Mouse (Mus musculus) mouse embryonic stem cell (cell line): ENCODE measurements around the gene Zzz3.

ENCODE experiments used
- in situ Hi-C, 2 experiments: fragments of 300-500 bp; cut with MboI; formaldehyde crosslinking; loops; 1 replicate in 1 of 2; 3 replicates in 1 of 2; pipeline ENCODE4 v1.14.3; 2019 to 2020; ENCODE audit warnings: low sequenced_read_pairs in 2 of 2, low pct_unique_long_range_greater_than_20kb in 1 of 2, mixed read lengths in 1 of 2; ENCODE audit not compliant: unreplicated experiment in 1 of 2

Zzz3 gene

DNA sequence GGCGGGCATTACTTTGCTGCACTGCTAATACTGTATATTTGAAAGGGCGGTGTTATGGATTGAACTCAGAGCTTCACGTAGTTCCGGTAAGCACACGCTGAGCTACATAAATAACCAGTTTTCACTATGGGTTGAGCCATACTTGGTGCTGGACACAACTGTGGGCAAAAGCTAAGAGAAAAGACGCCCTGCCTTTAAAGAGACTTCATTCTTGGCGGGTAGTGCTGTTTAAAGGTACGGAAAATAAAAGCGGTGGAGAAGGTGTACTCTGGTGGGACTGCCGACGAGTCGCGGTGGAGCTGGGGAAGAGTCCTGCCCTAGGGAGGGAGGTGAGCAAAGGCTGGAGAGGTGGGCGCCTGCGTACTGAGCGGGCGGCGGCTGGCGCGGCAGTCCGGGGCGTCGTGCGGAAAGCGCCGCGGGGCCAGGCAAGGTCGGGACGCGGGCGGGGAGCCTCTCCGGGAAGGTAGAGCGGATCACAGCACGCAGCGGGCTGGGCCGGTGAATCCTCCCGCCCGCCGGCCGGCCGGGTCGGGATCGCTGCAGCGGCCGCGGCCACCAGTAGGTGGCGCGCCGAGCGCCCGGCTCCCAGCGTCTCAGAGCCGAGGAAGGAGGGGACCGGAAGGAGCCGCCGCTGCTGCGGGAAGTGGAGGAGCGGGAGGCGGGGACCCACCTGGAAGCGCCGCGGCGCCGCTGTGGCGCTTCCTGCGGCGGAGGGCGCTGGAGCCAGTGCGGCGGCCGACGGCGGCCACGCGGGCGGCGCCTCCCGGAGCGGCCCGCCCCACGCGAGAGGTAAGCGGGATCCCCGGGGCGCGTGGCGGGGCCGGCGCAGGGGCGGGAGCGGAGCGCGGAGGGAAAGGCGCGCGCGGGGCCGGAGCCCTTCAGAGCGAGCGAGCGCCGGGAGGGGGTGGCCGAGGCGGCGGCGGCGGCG, at the start of gene Zzz3:
Zzz3 (plus strand) TSS at position 124 of the 928 bp plus-strand sequence.
- in situ Hi-C loops = no loop called here

- in situ Hi-C loops = no loop called here
Observed at GRCm38 (mm10) chr3:152345732-152346632, 49.3 kb upstream of the Zzz3 start, which contains the start of gene Usp33. Gene Usp33 (plus strand): TSS chr3:152346478.

GRCm38 (mm10) chr3:152346633-152347141, 48.6 kb upstream of the Zzz3 start:
- in situ Hi-C loops = no loop called here

DNA sequence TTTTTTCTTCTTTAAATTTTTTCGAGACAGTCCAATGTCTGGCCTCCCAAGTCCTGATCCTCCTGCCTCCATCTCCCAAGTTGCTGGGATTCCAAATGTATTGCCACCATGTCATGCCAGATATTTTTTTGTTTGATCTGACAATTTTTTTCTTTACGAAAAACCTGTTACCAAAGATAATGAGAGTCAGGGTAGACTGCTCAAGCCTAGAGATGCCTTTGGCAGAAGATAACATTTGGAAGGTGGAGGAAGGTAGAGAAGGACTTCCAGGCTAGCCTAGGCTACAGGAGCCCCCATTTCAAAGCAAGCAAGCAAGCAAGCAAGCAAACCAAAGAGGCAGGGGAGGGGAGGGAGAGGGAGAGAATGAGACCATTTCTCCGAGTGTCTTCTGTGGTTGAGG, 48.0 kb upstream of the Zzz3 start:
- in situ Hi-C loops = no loop called here

DNA sequence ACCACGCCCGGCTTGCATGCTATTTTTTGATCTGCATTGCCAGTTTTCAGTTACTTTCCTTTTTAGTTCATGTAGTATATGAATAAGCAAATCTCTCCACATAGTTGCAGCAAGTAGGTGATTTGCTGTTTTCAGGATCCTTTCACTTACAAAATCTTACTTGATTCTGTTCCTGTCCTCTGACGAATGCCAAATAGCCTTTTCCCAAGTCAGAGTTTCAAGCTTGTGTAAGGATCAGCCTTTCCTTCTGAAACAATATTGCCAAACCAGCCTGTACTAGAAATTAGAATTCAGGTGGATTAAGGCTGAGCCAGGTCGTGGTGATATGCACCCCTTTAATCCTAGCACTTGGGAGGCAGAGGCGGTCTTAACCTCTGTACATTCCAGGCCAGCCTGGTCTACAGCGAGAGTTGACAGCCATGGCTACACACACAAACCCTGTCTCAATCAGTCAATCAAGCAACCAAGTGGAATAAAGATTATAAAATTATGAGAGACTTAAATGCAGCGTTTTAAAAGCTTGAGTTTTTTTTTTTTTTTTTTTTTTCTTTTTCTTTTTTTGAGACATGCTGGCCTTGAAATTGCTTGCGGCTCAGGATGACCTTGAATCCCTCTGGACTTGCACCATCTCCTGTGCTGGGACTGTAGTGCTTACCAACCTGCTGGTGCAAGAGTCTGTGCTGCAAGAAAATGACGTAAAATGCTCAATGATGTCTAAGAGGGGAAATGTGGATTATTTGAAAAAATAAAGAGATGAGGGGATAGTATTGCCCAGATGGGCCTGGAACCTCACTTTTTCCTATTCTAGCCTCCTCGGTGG, 47.1 kb upstream of the Zzz3 start:
- in situ Hi-C loops = no loop called here

DNA sequence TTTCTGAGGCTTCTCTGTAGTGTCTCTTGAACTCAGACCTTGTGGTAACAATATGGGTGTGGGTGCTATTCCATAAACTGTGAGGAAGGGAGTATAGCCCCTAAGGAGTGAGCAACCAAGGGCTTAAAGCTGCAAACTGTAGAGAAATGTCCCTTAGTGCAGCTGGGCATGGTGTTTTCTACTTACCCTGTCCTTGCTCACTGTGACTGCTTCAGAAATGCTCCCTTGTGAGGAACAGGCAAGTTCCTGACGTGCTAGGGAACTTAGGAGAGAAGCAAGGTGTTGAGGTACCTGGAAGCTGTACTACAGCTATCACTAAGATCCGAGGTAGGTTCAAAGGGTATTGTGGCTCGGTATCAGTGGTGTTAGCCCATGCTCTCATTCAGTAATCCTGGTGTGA, 44.8 kb upstream of the Zzz3 start:
- in situ Hi-C loops = no loop called here

DNA sequence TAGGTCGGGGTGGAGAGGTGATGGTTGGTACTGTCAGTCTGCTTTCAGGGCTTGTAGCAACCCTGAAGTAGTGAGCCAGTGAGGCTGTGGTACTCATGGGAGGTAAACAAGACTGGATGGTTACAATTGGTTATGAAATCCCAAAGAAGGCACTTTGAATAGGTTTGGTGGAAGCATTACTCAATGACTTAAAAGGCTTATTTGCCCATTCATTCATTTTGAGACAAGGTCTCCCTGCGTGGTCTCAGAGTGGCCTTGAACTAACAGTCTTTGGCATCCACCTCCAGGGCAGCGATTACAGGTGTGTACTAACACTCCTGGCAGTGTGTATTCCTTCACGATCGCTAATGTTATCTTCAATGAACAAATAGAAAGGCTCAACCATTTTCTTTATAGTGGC, 44.3 kb upstream of the Zzz3 start:
- in situ Hi-C loops = no loop called here

GRCm38 (mm10) chr3:152352289-152352688, 43.0 kb upstream of the Zzz3 start:
- in situ Hi-C loops = no loop called here

GRCm38 (mm10) chr3:152353434-152354177, 41.7 kb upstream of the Zzz3 start:
- in situ Hi-C loops = no loop called here

DNA sequence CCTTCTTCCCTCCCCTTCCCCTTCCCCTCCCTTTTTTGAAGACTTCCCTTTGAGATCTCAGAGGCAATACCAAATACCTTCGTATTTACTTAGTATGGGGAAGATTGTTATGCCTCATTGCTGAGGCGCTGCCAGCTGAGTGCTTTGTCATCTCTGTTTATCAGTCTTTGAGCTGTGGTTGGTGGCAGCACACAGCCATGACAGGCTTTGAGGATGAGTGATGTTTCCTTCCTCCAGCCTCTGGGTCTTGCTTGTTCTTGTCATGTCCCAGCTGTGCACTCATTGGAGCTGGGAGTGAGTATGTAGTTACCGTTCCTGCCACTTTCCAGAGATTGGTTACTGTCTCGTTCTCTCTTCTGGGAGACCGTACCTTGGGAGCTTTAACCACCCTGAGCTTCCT, 39.9 kb upstream of the Zzz3 start:
- in situ Hi-C loops = no loop called here

DNA sequence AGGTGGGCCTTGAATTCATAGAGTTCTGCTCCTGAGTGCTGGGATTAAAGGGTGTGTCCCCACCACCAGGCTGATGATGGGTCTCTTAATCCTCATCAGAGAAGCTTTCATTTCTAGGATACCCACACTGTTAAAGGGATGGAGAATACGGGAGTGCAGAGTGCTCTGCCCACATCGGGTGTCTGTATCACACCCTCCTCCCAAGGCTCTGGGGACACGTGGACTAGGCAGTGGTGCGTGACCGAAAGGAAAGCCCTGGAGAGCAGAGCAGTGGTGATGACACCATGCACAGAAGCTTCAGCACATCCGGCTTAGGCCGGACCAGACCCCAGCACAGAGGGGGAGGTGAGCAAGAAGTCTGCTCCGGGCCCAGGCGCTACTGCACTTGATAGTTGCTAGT, 38.5 kb upstream of the Zzz3 start:
- in situ Hi-C loops = no loop called here

GRCm38 (mm10) chr3:152359151-152359550, 36.1 kb upstream of the Zzz3 start:
- in situ Hi-C loops = no loop called here

DNA sequence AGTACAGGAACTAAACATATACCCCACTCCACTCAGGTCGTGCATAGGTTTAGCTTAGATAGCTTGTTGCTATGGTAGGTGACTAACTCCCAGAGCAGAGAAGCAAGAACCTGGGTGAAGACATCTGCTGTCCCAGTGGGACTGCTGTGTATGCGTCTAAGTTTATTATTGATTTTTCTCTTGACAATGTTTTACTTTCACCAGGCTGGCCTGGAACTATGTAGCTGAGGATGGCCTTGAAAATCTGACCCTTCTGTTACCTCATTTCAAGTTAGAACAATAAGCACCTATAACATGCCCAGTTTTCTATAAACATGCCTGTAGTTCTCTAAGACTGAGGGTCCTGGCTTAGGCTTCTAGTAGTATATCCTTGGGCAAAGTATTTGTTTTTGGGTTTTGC, 31.1 kb upstream of the Zzz3 start:
- in situ Hi-C loops = no loop called here

- in situ Hi-C loops = no loop called here
Observed at GRCm38 (mm10) chr3:152376063-152376462, 19.2 kb upstream of the Zzz3 start.

GRCm38 (mm10) chr3:152384106-152384505, 11.2 kb upstream of the Zzz3 start:
- in situ Hi-C loops = no loop called here

DNA sequence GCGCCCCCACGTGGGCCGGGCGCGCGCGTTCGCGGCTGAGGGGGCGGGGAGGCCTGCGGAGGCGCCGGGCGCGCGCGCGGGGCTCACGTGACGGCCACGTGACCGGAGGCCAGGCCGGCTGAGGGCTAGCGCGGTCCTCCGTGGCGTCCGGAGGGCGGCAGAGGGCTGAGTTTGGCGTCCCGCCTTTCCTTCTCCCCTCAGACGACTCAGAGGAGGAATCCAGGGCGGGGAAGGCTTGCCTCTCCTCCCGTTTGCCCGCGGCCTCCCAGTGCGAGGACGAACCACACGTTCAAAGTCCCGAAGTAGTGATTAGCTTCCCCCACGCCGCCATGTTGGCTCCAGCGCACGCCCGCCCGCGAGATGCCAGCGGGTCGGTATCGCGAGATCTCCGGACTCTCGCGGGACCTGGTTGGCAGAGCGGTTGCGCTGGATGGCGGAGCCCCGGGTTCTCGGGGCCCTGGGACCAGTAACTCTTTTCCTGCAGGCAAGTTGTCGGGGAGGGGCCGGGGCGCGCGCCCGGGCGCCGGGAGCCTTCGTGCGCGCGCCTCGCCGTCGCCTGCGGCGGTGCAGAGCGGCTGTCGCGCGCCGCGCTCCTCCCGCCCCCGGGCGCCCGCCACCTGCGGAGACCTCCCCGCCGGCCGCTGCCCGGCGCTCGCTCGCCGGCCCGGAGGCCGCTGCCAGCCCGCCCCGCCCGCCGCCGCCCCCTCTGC, 1.2 kb downstream of the Zzz3 start:
- in situ Hi-C loops = no loop called here

DNA sequence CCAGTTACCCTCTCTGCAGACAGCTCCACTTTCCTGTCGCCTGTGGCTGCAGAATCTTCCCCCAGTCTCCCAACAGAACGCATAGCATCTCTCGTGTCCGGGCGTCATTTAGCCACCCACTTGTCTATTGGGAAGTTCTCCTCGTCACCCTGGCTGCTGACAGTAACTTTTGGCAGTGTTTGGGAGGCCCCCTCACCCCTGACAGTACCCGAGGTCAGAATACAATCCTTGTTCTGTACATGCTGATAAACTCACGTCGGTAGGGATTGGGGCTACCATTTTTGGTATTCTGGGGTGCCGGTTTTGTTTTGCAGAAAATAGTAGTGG, 1.7 kb downstream of the Zzz3 start:
- in situ Hi-C loops = no loop called here
